Mouse (Mus musculus): Measurements from ENCODE around the gene Auts2. TPM values are rescaled to one million over a fixed set of nuclear protein-coding genes. Genes with fewer than 3 reads are reported as not detected.

Gene Auts2
- total RNA-seq, 1 experiment: 9.9 TPM

DNA sequence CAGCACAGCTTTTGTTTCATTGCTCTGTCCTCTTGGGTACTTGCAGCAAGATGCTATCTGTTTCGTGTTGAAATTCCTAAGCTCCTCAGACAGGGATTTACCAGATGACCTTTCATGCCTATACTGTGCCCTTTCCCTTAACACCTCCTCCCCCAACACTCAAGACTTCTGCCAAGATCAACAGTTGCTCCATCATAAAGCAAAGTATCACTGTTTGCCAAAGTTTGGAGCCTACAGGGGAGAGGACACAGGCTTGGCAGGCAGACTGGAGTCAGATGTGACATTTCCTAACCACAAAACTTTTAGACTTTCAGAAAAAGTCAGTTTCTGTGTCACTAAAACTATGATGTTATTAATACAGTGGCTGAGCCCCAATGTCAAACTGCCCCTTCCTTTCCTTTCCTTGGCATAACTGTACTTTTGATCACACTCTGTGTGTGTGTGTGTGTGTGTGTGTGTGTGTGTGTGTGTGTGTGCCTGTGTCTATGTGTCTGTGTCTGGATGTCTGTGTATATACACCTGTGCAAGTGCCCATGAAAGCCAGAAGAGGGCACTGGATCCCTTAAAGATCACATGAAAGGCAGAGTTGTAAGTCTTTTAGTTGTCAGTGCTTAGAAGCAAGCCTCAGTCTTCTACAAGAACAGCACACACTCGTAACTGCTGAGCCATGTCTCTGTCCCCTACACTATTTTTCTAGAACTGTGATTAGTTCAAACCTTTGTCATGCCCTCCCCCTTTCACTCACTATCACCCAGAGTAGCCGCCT lies 213.8 kb downstream of the Auts2 start:
- Histone ChIP-seq H3K27ac (ENCODE audit: insufficient read depth, low read depth, low read length, poor library complexity, severe bottlenecking) (no peak overlapping the region), H3K9me3 (ENCODE audit: control insufficient read depth, insufficient read depth, low read depth, low read length) (no peaks in the 10 kb centered on the region), H3K9ac (ENCODE audit: insufficient read depth, low read depth, low read length, poor library complexity, severe bottlenecking) (no peak overlapping the region), H3K4me1 (ENCODE audit: control insufficient read depth in 2 of 2, insufficient read depth in 2 of 2, low read length in 2 of 2, poor library complexity in 1 of 2) (no peaks in the 10 kb centered on the region), H3K36me3 (ENCODE audit: control insufficient read depth, insufficient read depth, low read length, poor library complexity, severe bottlenecking) (no peaks in the 10 kb centered on the region), H3K4me3 (ENCODE audit: insufficient read depth in 1 of 2, low read depth in 1 of 2, low read length in 2 of 2, poor library complexity in 1 of 2, severe bottlenecking in 1 of 2) (no peak overlapping the region)
- peak; percentile 3 for DNase-seq (ENCODE audit: low read depth, low spot score)
- TF ChIP-seq HCFC1 (IDR thresholded peaks at IDR 0.05; ENCODE audit: borderline replicate concordance, insufficient read depth, low read length): no peak
- in situ Hi-C loops (cut with MboI; ENCODE audit: low sequenced_read_pairs in 2 of 2, unreplicated experiment in 2 of 2): no loop called here

DNA sequence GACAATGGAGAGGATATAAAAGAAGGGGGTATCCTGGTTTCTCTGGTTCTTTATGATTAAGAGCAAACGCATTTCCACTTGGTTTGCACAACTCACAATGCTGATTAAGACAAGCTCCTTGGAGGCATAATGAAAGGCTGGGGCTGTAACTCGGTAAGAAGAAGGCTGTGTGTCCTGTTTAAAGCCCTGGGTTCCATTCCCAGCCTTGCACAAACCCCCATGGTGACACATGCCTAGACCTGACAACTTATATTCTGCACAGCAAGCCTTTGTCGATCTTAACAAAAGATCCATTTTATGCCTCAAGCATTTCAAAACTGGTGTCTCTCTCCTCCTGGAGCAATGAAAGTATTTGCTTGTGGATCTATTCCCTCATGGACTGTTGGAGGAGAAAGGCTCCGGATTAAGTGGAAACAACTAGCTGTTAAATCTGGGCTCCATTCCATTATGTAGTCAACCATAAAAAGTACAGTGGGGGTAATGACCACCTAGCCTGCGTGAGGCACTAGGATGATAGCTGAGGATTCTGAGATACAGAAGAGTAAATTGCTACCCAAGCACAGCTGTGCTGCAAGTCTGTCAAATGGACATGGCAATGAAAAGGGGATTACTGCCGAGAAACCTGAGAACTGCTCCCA lies 218.8 kb downstream of the Auts2 start:
- Histone ChIP-seq H3K9ac (ENCODE audit: insufficient read depth, low read depth, low read length, poor library complexity, severe bottlenecking) (no peak overlapping the region), H3K4me3 (ENCODE audit: insufficient read depth in 1 of 2, low read depth in 1 of 2, low read length in 2 of 2, poor library complexity in 1 of 2, severe bottlenecking in 1 of 2) (no peak overlapping the region), H3K27ac (ENCODE audit: insufficient read depth, low read depth, low read length, poor library complexity, severe bottlenecking) (no peak overlapping the region), H3K36me3 (ENCODE audit: control insufficient read depth, insufficient read depth, low read length, poor library complexity, severe bottlenecking) (no peaks in the 10 kb centered on the region), H3K4me1 (ENCODE audit: control insufficient read depth in 2 of 2, insufficient read depth in 2 of 2, low read length in 2 of 2, poor library complexity in 1 of 2) (no peaks in the 10 kb centered on the region), H3K9me3 (ENCODE audit: control insufficient read depth, insufficient read depth, low read depth, low read length) (no peaks in the 10 kb centered on the region)
- in situ Hi-C loops (cut with MboI; ENCODE audit: low sequenced_read_pairs in 2 of 2, unreplicated experiment in 2 of 2): no loop called here
- no peak for DNase-seq (ENCODE audit: low read depth, low spot score)
- TF ChIP-seq ZNF384 (IDR thresholded peaks at IDR 0.05; ENCODE audit: low read depth, low read length): no peak
- TF ChIP-seq MAFK (IDR thresholded peaks at IDR 0.05; ENCODE audit: insufficient read depth, low read depth, low read length): no peak
- TF ChIP-seq HCFC1 (IDR thresholded peaks at IDR 0.05; ENCODE audit: borderline replicate concordance, insufficient read depth, low read length): no peak
- TF ChIP-seq CHD2 (IDR thresholded peaks at IDR 0.05; ENCODE audit: low read depth, low read length): no peak
- no peak for TF ChIP-seq ZC3H11A (IDR thresholded peaks at IDR 0.05; ENCODE audit: borderline replicate concordance, low read depth, low read length)

DNA sequence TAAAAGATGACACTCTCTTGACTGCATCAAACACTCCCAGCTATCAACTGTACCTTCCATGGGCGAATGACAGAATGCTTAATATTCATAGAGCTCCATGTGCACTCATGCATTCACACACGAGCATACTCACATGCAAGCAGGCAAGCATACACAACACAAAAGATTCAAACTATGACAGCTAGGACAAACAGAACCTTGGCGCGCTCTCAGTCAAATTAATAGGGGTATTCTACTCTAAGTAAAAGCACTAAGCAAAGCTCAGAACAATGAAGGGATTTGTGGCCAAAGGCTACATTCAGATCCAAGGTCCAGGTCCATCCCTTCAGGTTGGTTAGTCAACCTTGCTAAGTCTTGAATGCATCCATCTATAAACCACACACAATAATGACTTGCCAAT lies 219.5 kb downstream of the Auts2 start:
- DNase-seq (ENCODE audit: low read depth, low spot score): no peak
- TF ChIP-seq HCFC1 (IDR thresholded peaks at IDR 0.05; ENCODE audit: borderline replicate concordance, insufficient read depth, low read length): no peak
- TF ChIP-seq CHD2 (IDR thresholded peaks at IDR 0.05; ENCODE audit: low read depth, low read length): no peak
- no peak for TF ChIP-seq MAFK (IDR thresholded peaks at IDR 0.05; ENCODE audit: insufficient read depth, low read depth, low read length)
- TF ChIP-seq ZNF384 (IDR thresholded peaks at IDR 0.05; ENCODE audit: low read depth, low read length): no peak
- TF ChIP-seq ZC3H11A (IDR thresholded peaks at IDR 0.05; ENCODE audit: borderline replicate concordance, low read depth, low read length): no peak
- H3K36me3 ChIP-seq (ENCODE audit: control insufficient read depth, insufficient read depth, low read length, poor library complexity, severe bottlenecking): no peaks in the 10 kb centered on the region
- H3K4me3 ChIP-seq (ENCODE audit: insufficient read depth in 1 of 2, low read depth in 1 of 2, low read length in 2 of 2, poor library complexity in 1 of 2, severe bottlenecking in 1 of 2): no peak overlapping the region
- H3K27ac ChIP-seq (ENCODE audit: insufficient read depth, low read depth, low read length, poor library complexity, severe bottlenecking): no peak overlapping the region
- no peak overlapping the region for H3K9ac ChIP-seq (ENCODE audit: insufficient read depth, low read depth, low read length, poor library complexity, severe bottlenecking)
- no peaks in the 10 kb centered on the region for H3K9me3 ChIP-seq (ENCODE audit: control insufficient read depth, insufficient read depth, low read depth, low read length)
- H3K4me1 ChIP-seq (ENCODE audit: control insufficient read depth in 2 of 2, insufficient read depth in 2 of 2, low read length in 2 of 2, poor library complexity in 1 of 2): no peaks in the 10 kb centered on the region
- in situ Hi-C loops (cut with MboI; ENCODE audit: low sequenced_read_pairs in 2 of 2, unreplicated experiment in 2 of 2): no loop called here

DNA sequence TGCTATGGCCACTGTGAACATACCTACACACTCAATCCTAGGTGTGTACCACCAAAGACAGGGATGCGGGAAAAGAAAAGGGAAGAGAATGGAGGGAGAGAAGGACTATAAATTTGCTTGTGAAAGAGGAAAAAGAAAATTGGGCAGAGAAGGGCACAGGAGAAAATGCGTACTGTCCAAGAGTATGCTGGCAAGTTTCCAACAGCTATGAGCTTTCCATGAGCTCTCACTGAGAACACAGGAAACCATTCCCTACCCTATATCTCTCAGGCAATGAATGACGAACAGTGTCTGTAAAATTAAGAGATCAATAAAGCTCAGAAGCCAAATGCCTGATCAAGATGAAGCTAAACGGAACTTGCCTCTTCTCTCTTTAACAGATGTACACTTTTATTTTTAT lies 220.2 kb downstream of the Auts2 start:
- TF ChIP-seq CHD2 (IDR thresholded peaks at IDR 0.05; ENCODE audit: low read depth, low read length) (no peak), ZC3H11A (IDR thresholded peaks at IDR 0.05; ENCODE audit: borderline replicate concordance, low read depth, low read length) (no peak), ZNF384 (IDR thresholded peaks at IDR 0.05; ENCODE audit: low read depth, low read length) (no peak), HCFC1 (IDR thresholded peaks at IDR 0.05; ENCODE audit: borderline replicate concordance, insufficient read depth, low read length) (no peak), MAFK (IDR thresholded peaks at IDR 0.05; ENCODE audit: insufficient read depth, low read depth, low read length) (no peak)
- H3K4me3 ChIP-seq (ENCODE audit: insufficient read depth in 1 of 2, low read depth in 1 of 2, low read length in 2 of 2, poor library complexity in 1 of 2, severe bottlenecking in 1 of 2): no peak overlapping the region
- H3K9me3 ChIP-seq (ENCODE audit: control insufficient read depth, insufficient read depth, low read depth, low read length): no peaks in the 10 kb centered on the region
- no peaks in the 10 kb centered on the region for H3K4me1 ChIP-seq (ENCODE audit: control insufficient read depth in 2 of 2, insufficient read depth in 2 of 2, low read length in 2 of 2, poor library complexity in 1 of 2)
- no peak overlapping the region for H3K27ac ChIP-seq (ENCODE audit: insufficient read depth, low read depth, low read length, poor library complexity, severe bottlenecking)
- no peak for DNase-seq (ENCODE audit: low read depth, low spot score)
- H3K36me3 ChIP-seq (ENCODE audit: control insufficient read depth, insufficient read depth, low read length, poor library complexity, severe bottlenecking): no peaks in the 10 kb centered on the region
- in situ Hi-C loops (cut with MboI; ENCODE audit: low sequenced_read_pairs in 2 of 2, unreplicated experiment in 2 of 2): no loop called here
- no peak overlapping the region for H3K9ac ChIP-seq (ENCODE audit: insufficient read depth, low read depth, low read length, poor library complexity, severe bottlenecking)
